Comparison of ENCODE assay signal across 22 mouse cellular contexts in genomic region chr4:24557149-24557548, GRCm38 (mm10).
A peak's percentile ranks its signal among the peaks of the same experiment; 100 is the strongest.
DNase-seq lines count a peak whose midpoint lies in the region; ATAC-seq and TF ChIP-seq lines count a peak whose summit lies in the region.
"Had no signal": no experiment of that assay in that cellular context is flagged by ENCODE, and none has a peak within 500 bp of the region (broad histone marks: within the 10 kb centered on the region; RNA-seq: fewer than 3 reads in every experiment).

No protein-coding gene starts in this region.

- no peak for TF ChIP-seq EP300 in stomach, postnatal 0 days (optimal IDR thresholded peaks at IDR 0.05)

- no peak overlapping the region for H3K4me2 ChIP-seq in intestine, embryonic 16.5 days (ENCODE audit: low read depth, low read length)
- H3K4me2 ChIP-seq in intestine, embryonic 15.5 days (replicated peaks) = no peak overlapping the region
- H3K4me2 ChIP-seq in intestine, postnatal 0 days (replicated peaks; ENCODE audit: low read depth) = 0 out of 2 replicates have a peak overlapping the region, but pooled peaks have one; percentile 6
- H3K4me2 ChIP-seq in stomach, postnatal 0 days (replicated peaks; ENCODE audit: low read depth) = no peak overlapping the region

- H3K36me3 ChIP-seq in intestine, embryonic 16.5 days (ENCODE audit: control insufficient read depth, insufficient read depth, low read length) = no peaks in the 10 kb centered on the region
- H3K36me3 ChIP-seq in intestine, embryonic 15.5 days = no peaks in the 10 kb centered on the region
- no peaks in the 10 kb centered on the region for H3K36me3 ChIP-seq in intestine, postnatal 0 days (ENCODE audit: control insufficient read depth, insufficient read depth)
- no peaks in the 10 kb centered on the region for H3K36me3 ChIP-seq in stomach, postnatal 0 days (ENCODE audit: control insufficient read depth, insufficient read depth, low read length)

- peak; percentile 31 for TF ChIP-seq CTCF in intestine, postnatal 0 days (IDR thresholded peaks at IDR 0.05; ENCODE audit: low read depth)
- peak; percentile 18; the same call in 1 of the 2 replicates for TF ChIP-seq CTCF in stomach, postnatal 0 days (IDR thresholded peaks at IDR 0.05; ENCODE audit: low read depth)

- H3K27ac ChIP-seq in intestine, embryonic 16.5 days (ENCODE audit: low read length) = no peak overlapping the region
- H3K27ac ChIP-seq in intestine, embryonic 15.5 days = no peak overlapping the region
- H3K27ac ChIP-seq in intestine, postnatal 0 days (ENCODE audit: low read depth, low read length) = no peak overlapping the region
- H3K27ac ChIP-seq in stomach, postnatal 0 days (replicated peaks) = no peak overlapping the region

- peaks cover 4% of the 10 kb centered on the region; the same call in 1 of the 2 replicates for H3K4me1 ChIP-seq in intestine, embryonic 16.5 days (ENCODE audit: control insufficient read depth, insufficient read depth, low read length)
- 0 out of 2 replicates have a peak, but pooled peaks cover 2% of the 10 kb centered on the region for H3K4me1 ChIP-seq in intestine, embryonic 15.5 days (replicated peaks)
- H3K4me1 ChIP-seq in intestine, postnatal 0 days (replicated peaks; ENCODE audit: control insufficient read depth, insufficient read depth, low read length) = no peaks in the 10 kb centered on the region; the same call in 1 of the 2 replicates
- no peaks in the 10 kb centered on the region for H3K4me1 ChIP-seq in stomach, postnatal 0 days (replicated peaks; ENCODE audit: control insufficient read depth, insufficient read depth)

- ATAC-seq in intestine, embryonic 16.5 days = peak; percentile 56
- ATAC-seq in intestine, embryonic 15.5 days = no peak
- peak; percentile 80 for ATAC-seq in intestine, postnatal 0 days
- ATAC-seq in stomach, postnatal 0 days (ENCODE audit: low FRiP score, low TSS enrichment) = no peak
- ATAC-seq: activated CD4-positive, CD25-positive, alpha-beta regulatory T cell, adult 4 months; CD4-positive, CD25-positive, alpha-beta regulatory T cell, adult 4 months; Patski had no signal

- H3K9me3 ChIP-seq in intestine, embryonic 16.5 days (ENCODE audit: control insufficient read depth, low read length) = no peaks in the 10 kb centered on the region
- no peaks in the 10 kb centered on the region for H3K9me3 ChIP-seq in intestine, embryonic 15.5 days
- H3K9me3 ChIP-seq in intestine, postnatal 0 days (ENCODE audit: control insufficient read depth) = no peaks in the 10 kb centered on the region
- H3K9me3 ChIP-seq in stomach, postnatal 0 days (ENCODE audit: control insufficient read depth, low read length) = no peaks in the 10 kb centered on the region
- H3K9me3 ChIP-seq: G1E had no signal

- no peak overlapping the region for H3K9ac ChIP-seq in intestine, embryonic 16.5 days (ENCODE audit: low read depth, low read length)
- no peak overlapping the region for H3K9ac ChIP-seq in intestine, embryonic 15.5 days
- no peak overlapping the region for H3K9ac ChIP-seq in intestine, postnatal 0 days (ENCODE audit: low read depth, low read length)
- no peak overlapping the region for H3K9ac ChIP-seq in stomach, postnatal 0 days (ENCODE audit: low read length)

- no peak overlapping the region for H3K4me3 ChIP-seq in intestine, embryonic 16.5 days (ENCODE audit: low read length)
- H3K4me3 ChIP-seq in intestine, embryonic 15.5 days (replicated peaks) = no peak overlapping the region
- H3K4me3 ChIP-seq in intestine, postnatal 0 days (ENCODE audit: low read depth, low read length) = no peak overlapping the region
- H3K4me3 ChIP-seq in stomach, postnatal 0 days (ENCODE audit: low read depth, low read length) = no peak overlapping the region

- DNase-seq in adrenal gland, postnatal 14 days = peak; percentile 5
- DNase-seq in adrenal gland, postnatal 10 days = no peak
- DNase-seq in stomach, postnatal 0 days (ENCODE audit: low spot score) = no peak
- no peak for DNase-seq in frontal cortex, postnatal 25 days (ENCODE audit: low spot score in 2 of 2)
- no peak for DNase-seq in kidney, postnatal 36 days
- DNase-seq: adrenal gland, adult 2 months; adrenal gland, adult 8-10 months; adrenal gland, postnatal 25 days; adrenal gland, postnatal 36 days; B cell, adult 2 months; cerebellum, adult 11 months; cerebellum, adult 11-12 months; cerebellum, adult 18-20 months; cerebellum, adult 2 months had no signal

- no peaks in the 10 kb centered on the region for H3K27me3 ChIP-seq in intestine, embryonic 16.5 days (replicated peaks; ENCODE audit: control insufficient read depth, insufficient read depth, low read length)
- no peaks in the 10 kb centered on the region for H3K27me3 ChIP-seq in intestine, embryonic 15.5 days (replicated peaks)
- H3K27me3 ChIP-seq in intestine, postnatal 0 days (replicated peaks; ENCODE audit: control insufficient read depth, insufficient read depth, low read length) = no peaks in the 10 kb centered on the region
- no peaks in the 10 kb centered on the region for H3K27me3 ChIP-seq in stomach, postnatal 0 days (ENCODE audit: control insufficient read depth, insufficient read depth, low read length)
- H3K27me3 ChIP-seq: CH12.LX, Patski had no signal

- 62% methylated on average over 4 of the region's 4 CpGs for WGBS in intestine, embryonic 16.5 days
- 65% methylated on average over 4 of the region's 4 CpGs for WGBS in intestine, embryonic 15.5 days
- 46% methylated on average over 4 of the region's 4 CpGs for WGBS in intestine, postnatal 0 days
- 66% methylated on average over 4 of the region's 4 CpGs for WGBS in stomach, postnatal 0 days

Comparison
In these comparisons a context has a peak if more than half of its experiments do, and no peak if none do; other contexts are left out.
1. ATAC-seq: peak in intestine, embryonic 16.5 days (single experiment) and intestine, postnatal 0 days (single experiment); none in intestine, embryonic 15.5 days (single experiment) and stomach, postnatal 0 days (single experiment).